Mouse (Mus musculus): ENCODE data around the gene Phactr1. TPM values are rescaled to one million over a fixed set of nuclear protein-coding genes. Genes with fewer than 3 reads are reported as not detected.

Gene Phactr1
- total and polyA plus RNA-seq, 3 experiments = 0.11 TPM; not detected in 2

- DNase-seq (ENCODE audit: low spot score) = no peak
- H3K27me3 ChIP-seq (ENCODE audit: insufficient read depth, low read length) = no peaks in the 10 kb centered on the region
- H3K4me1 ChIP-seq (ENCODE audit: insufficient read depth, low read depth, low read length) = no peaks in the 10 kb centered on the region
- H3K36me3 ChIP-seq (replicated peaks) = no peaks in the 10 kb centered on the region
- H3K9me3 ChIP-seq (replicated peaks) = peaks cover 31% of the 10 kb centered on the region
- TF ChIP-seq TAL1 (conservative IDR thresholded peaks at IDR 0.05; ENCODE audit: low read depth, low read length) (no peak), GATA2 (IDR thresholded peaks at IDR 0.05; ENCODE audit: borderline replicate concordance, low read depth, low read length) (no peak), GATA1 (IDR thresholded peaks at IDR 0.05; ENCODE audit: borderline replicate concordance, low read length) (no peak), CTCF (IDR thresholded peaks at IDR 0.05; ENCODE audit: low read depth, low read length) (no peak), POLR2AphosphoS5 (IDR thresholded peaks at IDR 0.05; ENCODE audit: insufficient replicate concordance, low read depth, low read length) (no peak)
- no peak overlapping the region for H3K4me3 ChIP-seq (ENCODE audit: low read depth, low read length)
- ATAC-seq (ENCODE audit: extremely low read depth, insufficient number of reproducible peaks, low FRiP score, poor library complexity, severe bottlenecking) = no peak
Observed at GRCm38 (mm10) chr13:42812762-42813161, 132.3 kb downstream of the Phactr1 start.

- TF ChIP-seq POLR2AphosphoS5 (IDR thresholded peaks at IDR 0.05; ENCODE audit: insufficient replicate concordance, low read depth, low read length) (no peak), GATA2 (IDR thresholded peaks at IDR 0.05; ENCODE audit: borderline replicate concordance, low read depth, low read length) (no peak), TAL1 (conservative IDR thresholded peaks at IDR 0.05; ENCODE audit: low read depth, low read length) (no peak), CTCF (IDR thresholded peaks at IDR 0.05; ENCODE audit: low read depth, low read length) (peak; percentile 49; the same call in 1 of the 2 replicates)
- no peak overlapping the region for H3K4me3 ChIP-seq (ENCODE audit: low read depth, low read length)
- no peaks in the 10 kb centered on the region for H3K27me3 ChIP-seq (ENCODE audit: insufficient read depth, low read length)
- no peak for DNase-seq (ENCODE audit: low spot score)
- peaks cover 25% of the 10 kb centered on the region for H3K9me3 ChIP-seq (replicated peaks)
- no peaks in the 10 kb centered on the region for H3K36me3 ChIP-seq (replicated peaks)
- H3K4me1 ChIP-seq (ENCODE audit: insufficient read depth, low read depth, low read length) = no peaks in the 10 kb centered on the region
- ATAC-seq (ENCODE audit: extremely low read depth, insufficient number of reproducible peaks, low FRiP score, poor library complexity, severe bottlenecking) = no peak
Observed at GRCm38 (mm10) chr13:42818378-42818777, 138.0 kb downstream of the Phactr1 start.

GRCm38 (mm10) chr13:42820513-42820912 is 140.1 kb downstream of the Phactr1 start:
- no peak for TF ChIP-seq CTCF (IDR thresholded peaks at IDR 0.05; ENCODE audit: low read depth, low read length)
- no peak for TF ChIP-seq TAL1 (conservative IDR thresholded peaks at IDR 0.05; ENCODE audit: low read depth, low read length)
- no peak for TF ChIP-seq POLR2AphosphoS5 (IDR thresholded peaks at IDR 0.05; ENCODE audit: insufficient replicate concordance, low read depth, low read length)
- no peak for TF ChIP-seq GATA2 (IDR thresholded peaks at IDR 0.05; ENCODE audit: borderline replicate concordance, low read depth, low read length)
- TF ChIP-seq GATA1 (IDR thresholded peaks at IDR 0.05; ENCODE audit: borderline replicate concordance, low read length) = no peak
- ATAC-seq (ENCODE audit: extremely low read depth, insufficient number of reproducible peaks, low FRiP score, poor library complexity, severe bottlenecking) = no peak

GRCm38 (mm10) chr13:42821426-42822106 is 141.1 kb downstream of the Phactr1 start:
- no peak overlapping the region for H3K4me3 ChIP-seq (ENCODE audit: low read depth, low read length)
- no peaks in the 10 kb centered on the region for H3K27me3 ChIP-seq (ENCODE audit: insufficient read depth, low read length)
- DNase-seq (ENCODE audit: low spot score) = no peak
- H3K4me1 ChIP-seq (ENCODE audit: insufficient read depth, low read depth, low read length) = no peaks in the 10 kb centered on the region
- H3K9me3 ChIP-seq (replicated peaks) = peaks cover 34% of the 10 kb centered on the region
- ATAC-seq (ENCODE audit: extremely low read depth, insufficient number of reproducible peaks, low FRiP score, poor library complexity, severe bottlenecking) = no peak
- H3K36me3 ChIP-seq (replicated peaks) = no peaks in the 10 kb centered on the region
- TF ChIP-seq TAL1 (conservative IDR thresholded peaks at IDR 0.05; ENCODE audit: low read depth, low read length) (no peak), GATA2 (IDR thresholded peaks at IDR 0.05; ENCODE audit: borderline replicate concordance, low read depth, low read length) (no peak), GATA1 (IDR thresholded peaks at IDR 0.05; ENCODE audit: borderline replicate concordance, low read length) (no peak), CTCF (IDR thresholded peaks at IDR 0.05; ENCODE audit: low read depth, low read length) (no peak), POLR2AphosphoS5 (IDR thresholded peaks at IDR 0.05; ENCODE audit: insufficient replicate concordance, low read depth, low read length) (no peak)

More at GRCm38 (mm10) chr13:42820513-42820912, 140.1 kb downstream of the Phactr1 start:
- Histone ChIP-seq H3K27me3 (ENCODE audit: insufficient read depth, low read length) (no peaks in the 10 kb centered on the region), H3K4me3 (ENCODE audit: low read depth, low read length) (no peak overlapping the region), H3K36me3 (replicated peaks) (no peaks in the 10 kb centered on the region), H3K4me1 (ENCODE audit: insufficient read depth, low read depth, low read length) (no peaks in the 10 kb centered on the region), H3K9me3 (replicated peaks) (peaks cover 28% of the 10 kb centered on the region)
- no peak for DNase-seq (ENCODE audit: low spot score)

GRCm38 (mm10) chr13:42822545-42822944 is 142.1 kb downstream of the Phactr1 start:
- Histone ChIP-seq H3K4me1 (ENCODE audit: insufficient read depth, low read depth, low read length) (no peaks in the 10 kb centered on the region), H3K4me3 (ENCODE audit: low read depth, low read length) (no peak overlapping the region), H3K27me3 (ENCODE audit: insufficient read depth, low read length) (no peaks in the 10 kb centered on the region), H3K9me3 (replicated peaks) (peaks cover 35% of the 10 kb centered on the region), H3K36me3 (replicated peaks) (no peaks in the 10 kb centered on the region)
- DNase-seq (ENCODE audit: low spot score) (peak; percentile 6), ATAC-seq (ENCODE audit: extremely low read depth, insufficient number of reproducible peaks, low FRiP score, poor library complexity, severe bottlenecking) (no peak)
- TF ChIP-seq POLR2AphosphoS5 (IDR thresholded peaks at IDR 0.05; ENCODE audit: insufficient replicate concordance, low read depth, low read length) (no peak), CTCF (IDR thresholded peaks at IDR 0.05; ENCODE audit: low read depth, low read length) (peak; percentile 65; the same call in 1 of the 2 replicates), GATA2 (IDR thresholded peaks at IDR 0.05; ENCODE audit: borderline replicate concordance, low read depth, low read length) (no peak), TAL1 (conservative IDR thresholded peaks at IDR 0.05; ENCODE audit: low read depth, low read length) (no peak), GATA1 (IDR thresholded peaks at IDR 0.05; ENCODE audit: borderline replicate concordance, low read length) (no peak)

GRCm38 (mm10) chr13:42823875-42824274 is 143.5 kb downstream of the Phactr1 start:
- no peak for DNase-seq (ENCODE audit: low spot score)
- H3K4me3 ChIP-seq (ENCODE audit: low read depth, low read length) = no peak overlapping the region
- TF ChIP-seq GATA2 (IDR thresholded peaks at IDR 0.05; ENCODE audit: borderline replicate concordance, low read depth, low read length) (no peak), POLR2AphosphoS5 (IDR thresholded peaks at IDR 0.05; ENCODE audit: insufficient replicate concordance, low read depth, low read length) (no peak), CTCF (IDR thresholded peaks at IDR 0.05; ENCODE audit: low read depth, low read length) (no peak), TAL1 (conservative IDR thresholded peaks at IDR 0.05; ENCODE audit: low read depth, low read length) (no peak), GATA1 (IDR thresholded peaks at IDR 0.05; ENCODE audit: borderline replicate concordance, low read length) (no peak)
- H3K36me3 ChIP-seq (replicated peaks) = no peaks in the 10 kb centered on the region
- H3K4me1 ChIP-seq (ENCODE audit: insufficient read depth, low read depth, low read length) = no peaks in the 10 kb centered on the region
- peaks cover 36% of the 10 kb centered on the region for H3K9me3 ChIP-seq (replicated peaks)
- no peak for ATAC-seq (ENCODE audit: extremely low read depth, insufficient number of reproducible peaks, low FRiP score, poor library complexity, severe bottlenecking)
- no peaks in the 10 kb centered on the region for H3K27me3 ChIP-seq (ENCODE audit: insufficient read depth, low read length)
